Mouse (Mus musculus) gonadal fat pad, adult 2 months (tissue): Measurements from ENCODE around the gene Avpr1b. TPM values are rescaled to one million over a fixed set of nuclear protein-coding genes. Genes with fewer than 3 reads are reported as not detected.
"Not testable (repeated sequence)": the region's sequence is repeated elsewhere in the genome, so short reads cannot be mapped to it uniquely, and the experiment has no call there.

Experiments
- DNase-seq: peaks from one replicate; pipeline ENCODE4 v3.0.0-alpha.2; 2012; ENCODE audit warnings: low read depth
- polyA plus RNA-seq: library from polyadenylated mRNA; depleted of rRNA; stranded (reverse); fragments of >200 nt; gene quantifications from 2 replicates; pipeline ENCODE4 v1.2.3, GENCODE M21; 2012

The Avpr1b gene
- polyA plus RNA-seq, 1 experiment: not detected

DNA sequence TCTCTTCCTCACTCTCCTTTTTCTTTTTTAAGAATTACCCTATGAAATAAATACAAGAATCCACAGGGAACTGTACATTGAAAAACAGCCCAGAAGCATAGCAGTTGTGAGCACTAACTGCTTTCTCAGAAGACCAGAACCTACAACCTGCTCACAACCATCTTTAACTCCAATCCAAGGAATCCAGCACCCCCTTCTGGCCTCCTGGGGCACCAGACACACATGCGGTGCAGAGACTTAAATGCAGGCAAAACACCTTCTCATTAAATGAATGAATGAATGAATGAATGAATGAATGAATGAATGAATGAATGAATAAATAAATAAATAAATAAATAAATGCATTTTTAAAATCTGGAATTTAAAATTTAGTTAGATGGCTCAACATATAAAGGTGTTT is 19.5 kb downstream of the Avpr1b start:
- DNase-seq: no peak

DNA sequence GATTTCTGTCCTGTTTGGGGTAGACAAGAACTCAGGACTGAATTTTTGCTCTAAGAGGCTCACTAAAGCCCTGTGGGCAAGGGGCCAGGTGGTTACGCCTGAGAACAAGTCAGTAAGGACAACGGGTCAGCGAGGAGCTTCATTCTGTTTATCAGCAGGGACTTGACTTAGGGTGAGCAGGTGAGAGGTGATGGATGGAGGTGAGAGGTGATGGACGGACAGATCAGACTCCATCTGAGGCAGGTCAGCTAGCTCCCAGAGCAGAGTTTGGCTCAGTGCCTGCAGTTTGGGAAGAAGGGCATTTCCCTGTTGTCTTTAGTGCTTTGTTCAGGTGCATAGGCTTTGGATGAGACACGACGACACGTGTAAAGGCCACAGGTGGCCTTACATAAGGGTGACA is 20.3 kb downstream of the Avpr1b start:
- DNase-seq: no peak

DNA sequence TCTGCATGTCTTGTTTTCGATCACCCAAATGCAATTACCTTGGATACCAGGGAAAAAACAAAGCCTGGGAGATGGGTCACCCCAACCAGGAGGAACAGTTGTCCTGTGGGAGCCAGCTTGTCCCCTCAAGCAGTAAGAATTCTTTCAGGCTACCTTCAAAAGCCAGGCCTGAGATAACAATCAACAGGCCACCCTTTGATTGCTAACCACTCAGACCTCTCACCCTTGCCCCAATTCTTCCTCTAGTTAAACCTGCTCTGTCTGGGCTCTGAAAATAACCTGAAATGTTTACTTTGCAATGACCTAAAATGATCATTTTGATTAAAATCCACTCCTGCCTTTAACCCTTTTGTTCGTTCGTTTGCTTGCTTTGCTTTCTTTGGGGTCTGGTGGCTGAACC is 24.6 kb downstream of the Avpr1b start:
- DNase-seq: no peak

DNA sequence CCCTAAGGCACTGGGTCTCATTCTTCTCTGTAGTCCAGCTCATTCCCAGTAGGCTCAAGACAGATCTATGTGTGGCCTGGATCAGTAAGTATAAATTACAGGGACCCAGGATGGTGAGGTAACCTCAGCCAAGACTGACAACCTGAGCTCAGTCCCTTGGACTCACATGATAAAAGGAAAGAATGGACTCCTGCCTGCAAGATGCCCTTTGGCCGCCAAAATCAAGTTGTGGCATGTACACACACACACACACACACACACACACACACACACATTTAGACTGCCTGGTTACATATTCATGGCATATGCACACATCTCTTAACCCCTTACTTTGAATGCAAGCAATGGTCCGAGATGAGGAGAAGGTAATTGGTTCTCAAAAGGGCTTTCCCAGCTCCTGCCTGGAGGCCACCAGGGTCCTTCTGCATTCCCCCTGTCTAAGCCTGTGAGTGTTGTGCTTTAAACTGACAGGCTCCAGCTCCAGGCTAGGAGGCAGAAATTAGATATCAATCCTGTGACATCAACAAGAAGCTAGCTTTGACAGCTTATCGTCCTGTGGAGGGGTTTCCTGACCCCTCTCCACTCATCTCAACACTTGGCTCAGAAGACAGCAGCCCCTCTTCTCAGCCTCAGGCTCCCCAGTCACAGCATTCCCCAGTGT is 25.3 kb downstream of the Avpr1b start:
- no peak for DNase-seq

DNA sequence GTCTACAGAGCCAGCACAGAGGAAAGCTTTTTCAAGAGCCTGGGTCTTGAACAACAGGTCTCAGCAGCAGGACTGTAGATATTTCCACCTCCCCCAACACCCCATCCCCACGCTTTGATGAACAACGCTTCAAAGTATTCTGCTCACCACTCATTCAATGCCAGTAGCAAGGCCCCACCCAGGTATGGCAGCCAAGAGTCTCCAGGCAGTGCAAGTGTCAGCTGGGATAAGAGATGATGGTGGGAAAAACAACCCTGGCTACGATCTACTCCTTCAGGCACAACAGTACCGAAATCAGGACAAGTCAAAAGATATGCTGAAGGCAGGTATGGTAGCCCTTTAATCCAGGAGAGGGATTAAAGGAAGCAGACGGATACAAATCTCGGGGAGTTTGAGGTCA is 27.2 kb downstream of the Avpr1b start:
- DNase-seq: no peak

DNA sequence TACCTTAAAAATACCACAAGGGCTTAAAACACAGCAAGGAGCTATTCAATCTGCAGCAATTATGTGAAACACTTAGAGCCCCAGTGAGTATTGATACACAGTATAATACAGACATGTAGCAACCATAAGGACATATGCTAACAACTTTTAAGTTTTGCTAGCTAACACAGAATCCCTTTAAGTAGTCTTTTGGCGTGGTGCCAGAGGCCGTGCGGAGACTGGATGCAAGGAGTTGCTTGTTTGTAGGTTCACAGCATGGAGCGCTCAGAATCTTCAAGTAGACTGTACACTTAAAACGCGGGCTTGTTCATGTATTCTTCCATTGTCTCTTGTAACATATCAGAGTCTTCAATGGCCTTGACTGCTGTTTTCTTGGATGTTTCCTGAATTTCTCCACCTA is 33.2 kb downstream of the Avpr1b start:
- not testable (repeated sequence) for DNase-seq

DNA sequence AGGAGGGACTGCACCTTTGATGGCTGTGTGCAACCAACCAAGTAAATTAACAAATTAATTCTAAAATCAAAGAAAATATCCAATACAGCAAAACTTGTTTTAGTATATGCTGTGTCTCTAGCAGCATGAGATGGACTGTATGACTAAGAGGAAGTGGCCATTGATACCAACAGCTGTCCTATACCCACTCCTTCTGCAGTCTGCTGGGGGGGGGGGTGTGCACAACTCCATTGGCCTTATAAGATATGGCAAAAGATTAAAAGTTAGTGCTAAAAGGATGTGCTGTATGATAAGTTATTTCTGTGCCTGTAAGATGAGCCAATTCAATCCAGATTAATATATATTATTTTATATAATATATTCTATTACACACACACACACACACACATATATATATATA is 35.5 kb downstream of the Avpr1b start:
- no peak for DNase-seq

DNA sequence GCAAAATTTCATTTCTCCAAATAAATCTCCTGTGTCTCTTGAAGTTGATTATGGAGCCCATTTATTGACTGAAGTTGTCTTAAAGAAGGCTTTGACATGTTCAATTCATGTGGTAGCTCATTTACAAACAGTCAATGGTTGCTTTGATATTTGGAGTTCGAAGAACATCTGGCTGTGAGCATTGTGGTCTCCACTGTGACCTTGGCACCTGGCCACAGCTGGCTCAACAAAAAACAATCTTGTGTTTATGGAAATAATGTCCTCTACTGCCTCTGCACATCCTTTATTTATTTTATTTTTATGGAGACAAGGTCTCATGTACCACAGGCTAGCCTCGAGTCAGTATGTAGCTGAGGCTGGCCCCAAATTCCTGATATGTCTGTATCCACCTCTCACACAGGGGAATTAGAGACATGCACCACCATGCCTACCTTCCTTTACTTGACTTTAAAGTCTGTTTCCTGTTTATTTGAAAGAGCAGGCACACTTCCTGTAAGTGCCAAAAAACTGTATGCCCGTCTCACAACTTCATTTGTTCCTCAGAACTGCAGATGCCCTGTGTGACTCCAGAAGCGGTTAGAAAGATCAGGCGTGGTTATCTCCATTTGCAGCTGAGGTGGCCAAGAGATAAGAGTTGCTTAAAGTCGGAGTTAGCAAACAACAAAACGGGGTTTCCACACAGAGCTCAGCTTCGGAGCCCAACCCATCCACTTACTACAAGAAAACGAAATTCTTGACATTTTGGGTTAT is 38.9 kb downstream of the Avpr1b start, which contains the start of gene Ctse:
Gene Ctse, plus strand, starts transcription at position 516 of the 750 bp plus-strand sequence.
- no peak for DNase-seq

DNA sequence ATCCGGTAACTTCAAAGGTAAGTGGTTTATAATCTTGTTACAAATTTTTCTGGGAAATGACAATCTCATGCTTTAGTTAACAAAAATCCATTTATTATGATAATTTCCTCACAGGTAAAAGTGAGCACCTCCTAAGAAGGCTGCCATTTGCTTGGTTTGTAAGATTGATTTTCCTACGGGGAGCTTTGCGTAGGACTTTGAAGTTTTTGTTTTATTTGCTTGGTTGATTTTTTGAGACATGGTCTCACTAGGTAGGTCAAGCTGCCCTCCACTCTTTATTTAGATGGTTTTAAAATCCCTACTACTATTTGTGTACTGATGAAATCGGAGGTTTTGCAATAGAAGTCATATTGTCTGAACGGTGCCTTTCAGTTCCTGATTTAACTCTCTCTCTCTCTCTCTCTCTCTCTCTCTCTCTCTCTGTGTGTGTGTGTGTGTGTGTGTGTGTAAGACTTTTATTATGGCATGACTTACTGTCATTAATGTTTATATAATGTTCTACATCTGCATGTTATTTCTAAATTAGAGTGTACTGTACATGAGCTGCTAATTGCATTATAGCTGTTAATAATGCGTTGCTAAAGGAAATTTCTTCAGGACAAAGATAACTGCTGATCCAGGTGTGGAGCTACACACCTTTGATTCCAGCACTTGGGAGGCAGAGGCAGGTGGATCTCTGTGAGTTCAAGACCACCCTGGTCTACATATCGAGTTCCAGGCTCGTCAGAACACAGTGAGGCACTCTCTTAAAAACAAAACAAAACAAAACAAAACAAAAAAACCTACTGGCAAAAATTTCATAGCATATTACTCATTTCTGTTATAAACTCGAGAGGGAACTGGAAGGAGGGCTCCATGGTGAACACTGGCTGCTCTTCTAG is 39.7 kb downstream of the Avpr1b start:
- no peak for DNase-seq

DNA sequence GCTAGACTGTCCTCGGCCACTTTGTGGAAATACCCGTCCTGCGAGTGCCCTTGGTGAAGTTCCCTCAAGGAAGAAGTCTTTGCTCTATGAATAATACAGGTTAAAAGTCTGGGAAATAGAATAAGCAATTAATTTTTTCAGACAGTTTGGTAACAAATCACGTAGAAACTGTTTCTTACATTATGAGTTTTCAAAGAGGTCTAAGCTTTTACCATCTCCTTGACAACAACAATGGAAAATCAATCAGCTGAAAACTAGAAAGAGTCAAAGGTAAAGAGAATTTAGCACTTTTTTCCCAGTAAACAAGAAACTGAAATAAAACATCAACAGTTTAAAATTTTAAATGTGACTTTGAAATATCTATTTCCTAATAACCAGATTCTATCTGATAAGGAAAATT is 41.0 kb downstream of the Avpr1b start:
- DNase-seq: no peak

DNA sequence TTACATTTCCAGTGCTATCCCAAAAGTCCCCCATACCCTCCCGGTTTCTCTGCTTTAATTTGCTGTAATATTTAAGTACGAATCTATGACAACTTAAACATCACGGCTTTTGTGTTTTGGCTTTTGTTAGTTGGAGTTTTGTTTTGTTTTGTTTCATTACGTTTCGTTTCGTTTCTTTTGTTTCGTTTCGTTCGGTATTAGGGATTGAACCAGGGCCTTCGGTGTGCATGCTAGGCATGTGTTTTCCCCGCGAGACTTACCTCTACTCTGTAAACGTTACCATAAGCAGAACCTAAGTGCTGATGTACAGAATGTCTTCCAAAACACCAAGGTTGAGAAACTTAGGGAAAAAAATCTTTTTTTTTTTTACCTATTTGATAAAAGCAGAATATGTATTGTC is 42.5 kb downstream of the Avpr1b start:
- DNase-seq: no peak

DNA sequence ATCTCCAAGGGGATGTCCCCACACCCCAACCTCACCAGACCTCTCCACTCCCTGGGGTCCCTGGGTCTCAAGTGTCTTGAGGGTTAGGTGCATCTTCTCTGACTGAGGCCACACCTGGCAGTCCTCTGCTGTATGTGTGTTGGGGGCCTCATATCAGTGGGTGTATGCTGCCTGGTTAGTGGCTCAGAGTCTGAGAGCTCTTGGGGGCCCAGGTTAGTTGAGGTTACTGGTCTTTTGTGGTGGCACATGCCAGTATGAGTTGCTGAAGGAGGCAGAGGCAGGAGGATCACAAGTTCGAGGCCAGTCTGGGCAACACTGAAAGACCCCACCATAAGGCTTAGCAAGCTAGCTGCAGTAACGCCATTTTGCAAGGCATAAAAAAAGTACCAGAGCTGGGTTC is 43.2 kb downstream of the Avpr1b start:
- DNase-seq: no peak

DNA sequence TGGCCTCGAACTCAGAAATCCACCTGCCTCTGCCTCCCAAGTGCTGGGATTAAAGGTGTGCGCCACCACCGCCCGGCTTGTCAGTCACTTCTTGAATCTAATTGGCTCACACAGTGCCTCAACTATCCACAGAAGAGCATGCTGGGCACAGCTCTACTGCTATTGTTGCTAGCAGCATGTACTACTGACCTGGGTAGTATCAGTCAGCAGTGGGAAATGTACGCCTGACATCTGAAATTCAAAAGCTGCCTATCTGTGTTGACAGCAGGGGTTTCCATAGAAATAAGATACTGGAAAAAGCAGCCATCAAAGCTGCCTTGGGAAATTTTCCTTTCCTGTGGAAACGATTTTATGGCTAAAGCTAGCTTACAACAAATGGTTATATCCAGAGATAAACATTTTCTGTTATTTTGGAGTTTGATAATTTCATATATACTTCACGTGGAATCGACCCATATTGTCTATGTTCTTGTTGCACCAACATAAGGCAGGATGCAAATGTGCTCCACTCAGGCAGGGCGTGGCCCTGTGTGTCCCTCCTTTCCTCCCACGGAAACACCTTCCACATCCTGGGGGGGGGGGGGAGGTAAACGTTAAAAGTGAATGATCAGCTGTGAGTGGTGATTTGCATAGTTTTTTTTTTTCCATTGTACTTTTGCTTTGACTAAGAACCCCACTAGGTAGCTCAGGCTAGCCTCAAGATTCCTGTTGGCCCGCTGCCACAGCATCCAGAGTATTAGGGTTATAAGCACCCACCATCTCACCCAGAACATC is 53.8 kb downstream of the Avpr1b start:
- no peak for DNase-seq

DNA sequence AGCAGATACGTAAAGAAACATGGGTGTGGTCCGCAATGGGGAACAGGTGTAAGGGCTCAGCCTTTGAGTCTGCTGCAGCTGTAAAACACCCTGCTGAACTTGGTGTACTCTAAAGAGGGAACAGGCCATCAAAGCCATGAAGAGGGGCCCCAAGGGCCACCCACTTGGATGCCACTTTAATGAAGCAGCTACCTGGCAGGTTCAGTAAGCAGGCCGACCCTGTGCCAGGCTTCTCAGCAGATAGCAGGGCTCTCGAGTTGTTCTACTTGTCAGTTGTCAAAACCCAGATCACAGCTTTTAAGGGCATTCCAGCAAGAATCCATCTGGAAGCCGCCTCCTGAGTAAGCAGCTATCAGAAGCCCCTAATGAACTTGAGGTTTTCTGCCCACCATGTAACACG is 56.6 kb downstream of the Avpr1b start:
- no peak for DNase-seq

DNA sequence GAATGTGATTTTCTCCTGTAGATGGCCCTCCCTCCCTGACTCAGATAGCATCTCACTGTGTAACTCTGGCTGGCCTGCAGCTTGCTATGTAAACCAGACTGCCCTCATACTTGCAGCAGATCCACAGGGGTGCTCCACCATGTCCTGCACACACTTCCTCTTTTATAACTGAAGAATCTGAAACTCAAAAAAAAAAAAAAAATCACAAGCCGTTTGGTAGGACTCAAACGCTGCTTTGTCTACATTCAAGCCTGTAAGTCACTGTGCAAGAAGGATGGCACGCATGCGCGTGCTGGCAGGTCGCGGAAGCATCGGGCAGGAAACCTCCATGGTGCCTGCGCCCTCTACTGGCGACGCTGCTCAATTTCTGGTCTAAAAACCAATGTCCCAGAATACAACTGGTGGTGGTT is 58.9 kb downstream of the Avpr1b start:
- DNase-seq: peak; percentile 45

DNA sequence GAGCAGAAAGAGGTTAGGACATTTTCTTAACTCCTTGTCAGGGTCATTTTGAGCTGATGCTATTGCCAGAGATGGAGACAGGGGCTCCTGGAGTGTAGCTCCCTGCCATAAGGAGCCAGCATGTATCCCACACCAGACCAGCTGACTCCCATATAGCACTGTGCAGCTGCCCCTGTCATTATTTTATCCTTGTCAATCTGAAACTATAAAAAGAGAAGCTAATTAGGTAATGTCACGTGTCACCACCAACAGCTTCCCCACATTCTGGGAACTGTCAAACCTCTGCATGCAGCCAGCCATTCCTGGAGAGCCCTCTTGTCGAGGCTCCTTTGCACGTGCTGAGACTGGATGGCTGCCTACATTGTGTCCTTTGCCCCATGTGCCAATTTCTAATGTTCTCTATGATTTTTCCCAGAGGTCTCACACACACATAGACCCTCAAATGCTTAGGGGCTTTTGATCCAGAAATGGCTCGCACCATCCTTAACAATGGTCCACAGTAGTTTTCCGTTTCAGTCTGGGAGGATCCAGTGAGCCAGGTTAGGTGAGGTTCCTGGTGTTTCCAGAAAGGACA is 60.6 kb downstream of the Avpr1b start:
- DNase-seq: no peak

DNA sequence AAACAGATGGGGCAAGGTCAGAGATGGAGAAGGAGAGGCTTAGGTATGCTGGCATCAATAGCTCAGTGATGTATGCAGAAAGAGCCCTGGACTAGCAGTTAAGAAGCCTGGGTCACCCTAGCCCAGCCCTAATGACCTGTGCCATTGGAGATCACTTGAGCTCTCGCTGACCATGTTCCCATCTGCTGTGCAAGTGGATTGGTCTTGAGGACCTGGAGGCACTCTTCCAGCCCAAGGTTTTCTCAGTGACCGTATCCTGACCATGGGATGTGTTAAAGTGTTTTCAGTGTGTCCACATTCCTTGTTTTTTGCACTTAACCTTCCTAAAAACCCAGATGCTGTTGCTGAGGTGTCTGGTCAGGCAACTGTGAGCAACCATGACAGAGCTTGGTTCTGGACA is 61.2 kb downstream of the Avpr1b start:
- DNase-seq: no peak

DNA sequence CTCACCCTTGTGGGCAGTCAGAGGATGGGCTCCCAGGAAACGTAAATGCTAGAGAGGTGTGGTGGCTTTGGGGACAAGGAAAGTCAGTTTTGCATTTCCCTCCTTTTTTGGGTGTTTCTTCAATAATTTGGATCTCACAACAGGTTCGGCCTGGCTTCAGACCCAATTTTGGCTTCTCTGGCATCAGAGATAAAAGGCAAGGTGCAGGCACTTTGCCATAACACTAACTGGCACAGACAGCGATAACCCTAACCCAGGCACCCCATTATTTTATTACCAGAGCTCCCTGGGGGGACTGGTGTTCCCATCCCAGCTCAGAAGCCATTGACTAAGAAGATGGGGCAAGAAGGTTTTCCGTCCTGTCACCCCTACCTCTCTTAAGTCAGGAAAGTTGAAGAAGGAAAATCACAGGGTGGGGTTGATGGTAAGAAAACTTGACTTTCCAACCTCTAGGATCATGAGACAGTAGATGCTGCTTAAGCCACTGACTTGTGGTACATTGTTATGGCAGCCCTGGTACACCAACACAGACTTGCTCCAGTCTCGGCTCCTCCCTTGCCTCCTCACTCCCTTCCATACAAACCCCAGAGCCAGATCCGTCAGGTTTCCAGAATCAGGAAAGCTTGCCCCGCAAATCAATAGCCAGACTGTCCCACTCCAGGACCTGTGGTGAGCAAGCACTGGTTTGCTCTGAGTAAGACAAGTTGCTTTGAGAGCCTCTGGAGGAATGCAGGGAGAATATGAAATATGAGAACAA is 61.9 kb downstream of the Avpr1b start:
- DNase-seq: no peak
